Mouse (Mus musculus): Measurements from ENCODE around the gene Snx20.

Gene Snx20

GRCm38 (mm10) chr8:88642734-88643564, 7.0 kb upstream of the Snx20 start:
- no peak for DNase-seq (ENCODE audit: low spot score in 2 of 2)

GRCm38 (mm10) chr8:88638908-88639307, 3.0 kb upstream of the Snx20 start:
- DNase-seq (ENCODE audit: low spot score in 2 of 2), result no peak

GRCm38 (mm10) chr8:88637092-88638000, 1.4 kb upstream of the Snx20 start:
- DNase-seq (ENCODE audit: low spot score in 2 of 2), result no peak

GRCm38 (mm10) chr8:88633343-88633765, 2.6 kb downstream of the Snx20 start:
- DNase-seq (ENCODE audit: low spot score in 2 of 2), result no peak

DNA sequence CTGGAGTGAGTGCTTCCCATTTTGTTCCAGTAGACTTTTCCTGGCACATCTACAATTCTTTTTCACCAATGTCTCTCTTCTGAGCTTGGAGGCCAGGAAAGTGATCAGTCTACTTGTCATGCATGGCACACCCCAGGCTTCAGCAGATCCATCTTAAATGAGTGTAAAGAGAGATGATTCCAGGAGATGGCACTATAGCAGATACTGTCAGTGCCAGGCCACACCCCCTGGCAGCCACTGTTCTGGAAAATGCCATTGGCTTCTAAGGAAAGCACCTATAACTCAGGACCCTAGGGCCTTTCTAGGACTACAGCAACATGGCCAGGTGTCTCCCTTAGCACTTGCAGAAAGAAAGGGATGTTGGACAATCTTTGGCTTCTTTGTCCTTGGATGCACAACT, 4.8 kb downstream of the Snx20 start:
- DNase-seq (ENCODE audit: low spot score in 2 of 2), result no peak

- no peak for DNase-seq (ENCODE audit: low spot score in 2 of 2)
Observed at GRCm38 (mm10) chr8:88630225-88630624, 5.7 kb downstream of the Snx20 start.

DNA sequence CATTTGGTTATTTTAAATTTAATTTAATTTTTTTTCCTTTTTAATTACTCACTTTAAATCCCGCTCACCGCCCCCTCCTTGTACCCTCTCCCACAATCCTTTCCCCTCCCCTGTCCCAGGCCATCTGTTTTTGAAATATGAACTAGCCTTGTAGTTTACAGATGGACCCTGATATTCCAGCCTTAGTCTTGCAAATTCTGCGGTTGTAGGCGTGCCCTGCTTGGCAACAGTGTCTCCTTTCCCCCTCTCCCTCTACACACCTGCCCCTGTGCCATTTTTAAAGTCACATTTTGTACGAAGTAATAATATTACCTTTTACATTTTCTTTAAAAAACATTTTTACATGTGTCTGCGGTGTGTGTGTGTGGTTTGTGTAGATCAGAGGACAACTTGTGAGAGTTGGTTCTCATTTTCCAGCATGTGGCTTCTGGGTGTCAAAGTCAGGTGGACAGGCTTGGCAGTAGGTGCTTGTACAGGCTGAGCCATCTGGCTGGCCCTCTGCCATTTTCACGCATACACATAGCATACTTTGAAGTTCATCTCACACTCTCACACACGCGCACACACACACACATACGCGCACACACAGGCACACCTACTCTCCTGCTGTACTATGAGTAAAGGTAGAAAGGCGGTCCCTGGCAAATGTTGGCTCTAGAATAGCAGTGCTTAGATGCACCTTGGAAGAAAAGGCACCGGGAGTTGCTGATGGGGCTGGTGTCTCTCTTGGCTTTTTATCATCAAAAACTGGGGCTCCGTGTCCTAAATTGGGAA, 7.7 kb downstream of the Snx20 start:
- no peak for DNase-seq (ENCODE audit: low spot score in 2 of 2)

GRCm38 (mm10) chr8:88627265-88627991, 8.5 kb downstream of the Snx20 start:
- peak; percentile 74 to 80 for DNase-seq (ENCODE audit: low spot score in 2 of 2)

GRCm38 (mm10) chr8:88626940-88627264, 9.0 kb downstream of the Snx20 start:
- DNase-seq (ENCODE audit: low spot score in 2 of 2), result no peak

DNA sequence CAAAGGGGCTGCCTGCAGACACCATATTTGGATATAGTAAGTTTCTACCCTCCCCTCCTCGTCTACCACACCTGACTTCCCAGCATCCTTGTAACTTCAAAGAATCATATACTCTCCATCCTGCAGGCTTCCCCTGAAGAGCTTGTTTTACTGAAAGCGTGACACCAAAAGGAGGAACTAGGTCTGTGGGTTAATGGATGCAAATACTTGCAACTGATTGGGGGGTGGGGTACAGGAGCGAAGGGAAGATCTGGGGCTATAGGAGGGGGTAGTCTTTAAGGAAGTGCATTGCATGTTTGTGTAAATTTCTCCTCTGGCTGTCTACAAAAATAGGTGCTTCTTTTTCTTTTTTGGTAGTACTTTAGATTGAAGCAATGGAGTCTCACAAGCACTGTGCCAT, 9.5 kb downstream of the Snx20 start:
- no peak for DNase-seq (ENCODE audit: low spot score in 2 of 2)

- no peak for DNase-seq (ENCODE audit: low spot score in 2 of 2)
Observed at GRCm38 (mm10) chr8:88624276-88624675, 11.7 kb downstream of the Snx20 start.

DNA sequence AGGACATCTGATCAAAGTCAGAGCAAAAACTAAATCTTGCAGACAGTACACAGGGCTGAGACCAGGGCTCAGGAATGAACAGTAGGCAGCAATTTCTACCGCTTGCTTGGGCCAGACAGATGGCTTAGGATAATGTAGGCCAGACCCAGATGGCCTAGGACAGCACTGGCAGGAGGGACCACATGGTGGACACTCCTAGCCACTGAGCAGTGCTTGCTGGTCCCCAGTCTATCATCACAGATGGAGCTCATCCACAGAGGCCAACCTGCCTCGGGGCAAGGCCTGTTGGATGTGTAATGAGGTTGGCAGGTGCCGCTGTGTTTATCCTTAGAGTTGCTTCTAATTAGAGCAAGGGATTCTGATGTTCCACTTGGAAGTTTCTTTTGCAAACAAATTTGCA, 12.6 kb downstream of the Snx20 start:
- no peak for DNase-seq (ENCODE audit: low spot score in 2 of 2)

- DNase-seq (ENCODE audit: low spot score in 2 of 2), result peak; percentile 54 to 82
Observed at GRCm38 (mm10) chr8:88621408-88621807, 14.5 kb downstream of the Snx20 start.

DNA sequence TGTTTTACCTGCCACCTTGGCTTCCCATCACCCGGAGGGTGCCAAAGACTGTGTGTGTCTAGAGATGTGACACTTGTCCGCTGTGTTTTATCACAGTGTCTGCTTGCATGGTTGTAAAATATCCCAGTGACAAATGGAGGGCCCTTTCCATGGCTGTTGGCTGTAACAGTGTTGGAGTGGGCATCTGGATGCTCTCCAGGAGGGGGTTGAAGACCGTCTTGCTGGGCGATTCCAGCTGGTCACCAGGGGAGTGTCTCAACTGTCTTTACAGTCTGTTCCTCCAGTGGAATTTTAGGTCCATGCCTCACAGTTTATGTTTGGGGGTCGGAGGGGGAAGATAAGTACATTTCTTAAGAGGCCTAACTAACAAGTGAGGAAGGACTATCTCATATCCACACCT, 15.0 kb downstream of the Snx20 start:
- DNase-seq (ENCODE audit: low spot score in 2 of 2), result no peak

DNA sequence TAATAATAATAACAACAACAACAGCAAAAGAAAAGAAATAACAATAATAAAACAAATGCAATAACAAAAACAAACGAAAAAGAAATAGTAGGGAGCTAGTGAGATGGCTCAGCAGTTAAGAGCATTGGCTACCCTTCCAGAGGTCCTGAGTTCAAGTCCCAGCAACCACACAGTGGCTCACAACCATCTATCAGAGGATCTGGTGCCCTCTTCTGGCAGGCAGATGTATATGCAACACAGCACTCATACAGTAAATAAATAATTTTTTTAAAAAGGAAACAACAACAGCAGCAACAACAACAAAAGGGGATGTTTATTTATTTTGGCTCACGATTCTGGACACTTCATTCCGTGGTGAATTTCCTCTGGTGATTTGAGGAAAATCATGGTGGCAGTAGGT, 16.4 kb downstream of the Snx20 start:
- no peak for DNase-seq (ENCODE audit: low spot score in 2 of 2)

DNA sequence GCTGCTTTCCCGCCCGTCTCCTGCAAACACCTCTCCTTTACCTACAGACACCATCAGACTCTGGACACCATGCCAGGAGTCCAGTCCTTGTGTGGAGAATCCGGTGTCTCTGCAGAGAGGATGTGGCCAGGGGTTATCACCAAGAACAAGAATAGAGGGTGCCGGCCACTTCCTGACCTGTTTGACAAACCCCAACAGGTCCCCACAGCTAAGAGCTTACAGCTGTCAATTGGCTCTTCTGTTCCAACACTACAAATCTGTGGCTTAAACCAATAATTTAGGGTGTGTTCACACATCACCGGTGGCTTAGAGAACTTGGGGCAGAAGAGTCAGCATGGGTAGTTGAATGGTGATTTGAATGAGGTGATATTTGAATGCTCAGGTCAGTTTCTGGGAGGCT, 17.3 kb downstream of the Snx20 start:
- DNase-seq (ENCODE audit: low spot score in 2 of 2), result no peak

GRCm38 (mm10) chr8:88614981-88615380, 20.9 kb downstream of the Snx20 start:
- DNase-seq (ENCODE audit: low spot score in 2 of 2), result no peak

- DNase-seq (ENCODE audit: low spot score in 2 of 2), result no peak
Observed at GRCm38 (mm10) chr8:88610271-88610670, 25.7 kb downstream of the Snx20 start.

DNA sequence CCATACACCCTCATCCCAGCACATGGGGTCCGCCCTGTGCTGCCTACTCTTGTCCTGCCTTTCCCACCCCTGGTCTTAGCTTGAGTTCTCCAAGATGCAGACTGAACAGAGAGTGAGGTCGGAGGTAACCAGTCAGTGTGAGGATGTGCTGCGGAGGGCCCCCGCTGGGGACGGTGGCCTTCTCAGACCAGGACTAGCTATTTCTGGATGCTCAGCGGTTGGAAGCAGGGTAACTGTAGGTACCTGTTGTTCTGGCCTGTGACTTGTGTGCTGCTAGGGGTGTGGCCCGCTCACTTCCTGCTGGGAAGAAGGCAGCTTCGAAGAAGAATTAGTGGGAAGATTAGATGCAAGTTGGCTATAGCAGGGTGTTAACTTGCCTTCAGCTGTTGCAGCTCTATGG, 26.9 kb downstream of the Snx20 start:
- no peak for DNase-seq (ENCODE audit: low spot score in 2 of 2)

DNA sequence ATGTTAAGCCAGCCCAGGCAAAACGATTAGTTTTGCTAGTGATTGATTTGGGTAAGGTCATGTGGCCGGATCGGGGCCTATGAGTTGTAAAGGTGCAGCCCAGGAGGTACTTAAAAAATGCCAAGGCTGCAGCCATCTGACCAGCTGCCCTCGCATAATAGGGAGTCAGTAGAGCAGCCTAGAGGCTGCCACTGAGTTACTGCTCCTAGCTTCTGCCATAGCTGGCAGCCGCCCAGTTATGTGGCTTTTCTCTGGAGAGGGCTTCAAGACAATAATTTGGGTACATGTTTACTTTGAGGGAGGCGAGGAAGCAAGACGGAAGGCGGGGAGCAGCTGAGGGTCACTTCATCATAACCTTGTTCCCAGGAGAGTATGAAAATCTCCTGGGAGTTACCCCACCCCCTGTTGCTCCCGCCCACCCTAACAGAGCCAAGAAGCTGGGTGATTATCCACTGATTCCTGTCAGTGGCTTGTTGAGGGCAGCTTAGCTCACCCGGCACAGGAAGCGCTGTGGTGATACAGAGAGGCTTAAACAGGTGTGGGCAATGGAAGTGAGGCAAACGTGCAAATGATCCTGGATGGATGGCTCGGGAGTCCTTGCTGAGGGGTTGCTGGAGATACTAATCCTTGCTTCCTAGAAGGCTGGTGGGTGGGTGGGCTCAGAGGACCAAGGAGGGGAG, 30.4 kb downstream of the Snx20 start:
- DNase-seq (ENCODE audit: low spot score in 2 of 2), result no peak

All from urinary bladder, postnatal 4 days (tissue).